Mouse (Mus musculus): Measurements from ENCODE around the gene Mef2c.

Mef2c gene

GRCm38 (mm10) chr13:83573855-83574583 lies 70.2 kb downstream of the Mef2c start:
- no peak for DNase-seq

GRCm38 (mm10) chr13:83574866-83575265 lies 71.0 kb downstream of the Mef2c start:
- no peak for DNase-seq

DNA sequence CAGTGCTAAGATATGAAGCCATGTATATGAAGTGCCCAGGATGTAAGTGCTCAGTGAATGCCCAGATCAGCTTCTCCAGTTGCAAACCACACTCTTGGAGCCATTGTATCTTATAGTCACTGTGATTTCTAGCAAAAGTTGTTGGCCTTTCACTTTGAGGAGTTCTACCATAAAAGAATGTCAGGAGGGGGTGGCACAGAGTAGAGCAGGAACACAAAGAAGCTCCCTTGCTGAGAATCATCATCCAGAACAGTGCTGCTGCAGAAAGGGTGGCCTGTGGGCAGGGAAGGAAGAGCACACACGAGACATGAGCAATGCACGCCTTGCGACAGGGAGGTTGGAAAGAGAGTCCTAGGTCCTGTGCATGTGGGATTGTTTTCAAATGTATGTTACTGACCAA lies 75.6 kb downstream of the Mef2c start:
- no peak for DNase-seq

DNA sequence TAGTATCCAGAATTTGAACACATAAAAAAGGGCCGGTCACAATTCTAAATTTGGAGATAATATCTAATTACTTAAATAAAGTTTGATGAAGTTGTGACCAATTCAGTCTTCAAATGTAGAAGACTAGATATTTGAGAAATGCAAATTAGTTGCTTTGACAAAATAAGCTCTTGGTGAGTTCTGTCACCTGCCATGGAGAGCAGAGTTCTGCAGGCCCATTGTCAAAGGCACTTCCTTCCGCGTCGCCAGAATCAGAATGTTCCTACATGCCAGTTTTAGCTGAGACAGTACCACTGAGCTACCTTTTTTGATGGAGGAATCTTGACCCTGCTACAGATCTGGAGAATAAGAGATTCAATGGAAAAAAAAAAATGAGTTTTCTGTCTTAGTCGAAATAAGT lies 77.0 kb downstream of the Mef2c start:
- no peak for DNase-seq

GRCm38 (mm10) chr13:83582564-83582963 lies 78.7 kb downstream of the Mef2c start:
- no peak for DNase-seq

- no peak for DNase-seq
Observed at GRCm38 (mm10) chr13:83583881-83584280, 80.0 kb downstream of the Mef2c start.

DNA sequence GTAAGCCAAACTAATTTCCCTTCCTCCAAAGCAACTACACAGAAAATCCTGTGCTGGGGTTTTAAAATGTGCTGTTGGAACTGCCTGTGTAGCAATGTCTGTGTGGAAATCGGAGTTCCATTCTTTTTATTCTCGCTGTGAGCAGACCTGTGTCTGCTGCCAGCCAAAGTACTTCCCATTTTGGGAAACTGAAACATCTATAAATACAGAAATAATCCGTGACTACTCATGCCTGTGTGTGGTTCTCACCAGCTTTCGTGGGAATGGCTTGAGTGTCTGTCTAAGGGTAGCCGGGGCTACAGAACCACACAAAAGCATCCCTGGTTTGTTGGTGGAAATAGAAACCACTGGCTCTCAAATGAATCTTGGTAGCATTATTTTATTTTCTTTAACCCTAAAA lies 81.5 kb downstream of the Mef2c start:
- DNase-seq = no peak

GRCm38 (mm10) chr13:83588186-83588585 lies 84.4 kb downstream of the Mef2c start:
- DNase-seq = no peak

- DNase-seq = no peak
Observed at GRCm38 (mm10) chr13:83590886-83591285, 87.1 kb downstream of the Mef2c start.

DNA sequence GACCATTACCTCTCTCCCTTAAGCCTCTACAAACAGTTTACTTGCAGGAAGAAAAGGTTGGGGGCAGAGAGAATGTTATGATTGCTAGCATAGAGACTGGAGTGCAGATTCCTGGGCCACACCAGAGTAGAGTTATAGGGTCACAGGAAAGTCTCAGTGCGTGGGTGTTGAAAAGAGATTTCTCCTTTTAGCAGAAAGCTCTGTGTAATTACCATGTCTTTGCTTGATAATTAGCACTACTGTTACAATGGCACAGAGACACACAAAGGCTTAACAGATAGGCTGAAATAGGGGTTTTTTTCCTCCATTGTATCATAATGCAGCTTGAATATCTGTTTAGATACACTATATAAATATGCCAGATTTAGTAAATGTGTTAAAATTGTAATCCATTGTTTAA lies 91.6 kb downstream of the Mef2c start:
- no peak for DNase-seq

DNA sequence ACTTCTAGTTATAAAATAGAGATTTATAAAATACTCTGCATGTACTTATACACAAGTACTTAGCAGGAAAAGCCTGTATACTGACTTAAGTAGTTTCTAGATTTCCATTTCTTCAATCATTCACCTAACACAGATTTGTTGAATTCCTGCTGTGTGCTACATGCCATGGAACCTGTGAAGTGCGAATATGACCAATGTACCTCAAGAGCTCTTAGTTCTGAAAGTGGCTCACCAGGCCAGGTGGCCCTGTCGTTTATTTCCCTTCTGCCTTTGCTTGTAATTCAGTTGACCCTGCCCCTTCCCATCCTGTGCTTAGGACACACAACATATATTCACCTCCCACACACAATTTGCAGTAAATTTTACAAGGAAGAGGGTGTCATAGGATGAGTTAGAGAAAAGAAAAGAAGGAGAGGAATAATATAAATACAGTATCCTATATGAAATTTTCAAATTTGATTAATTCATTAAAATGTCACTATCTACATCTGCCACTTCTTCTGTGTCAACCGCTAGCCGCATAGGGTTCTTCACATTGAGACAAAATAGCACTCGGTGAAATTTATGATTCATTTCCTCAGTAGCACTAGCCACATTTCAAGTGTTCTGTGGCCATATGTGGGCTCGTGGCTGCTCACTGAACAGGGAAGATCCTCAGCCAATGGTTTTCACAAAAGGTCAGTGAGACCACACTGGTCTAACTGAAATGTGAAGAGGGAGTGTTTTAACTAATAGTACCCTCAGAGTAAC lies 93.3 kb downstream of the Mef2c start:
- no peak for DNase-seq

GRCm38 (mm10) chr13:83597739-83598210 lies 93.9 kb downstream of the Mef2c start:
- no peak for DNase-seq

DNA sequence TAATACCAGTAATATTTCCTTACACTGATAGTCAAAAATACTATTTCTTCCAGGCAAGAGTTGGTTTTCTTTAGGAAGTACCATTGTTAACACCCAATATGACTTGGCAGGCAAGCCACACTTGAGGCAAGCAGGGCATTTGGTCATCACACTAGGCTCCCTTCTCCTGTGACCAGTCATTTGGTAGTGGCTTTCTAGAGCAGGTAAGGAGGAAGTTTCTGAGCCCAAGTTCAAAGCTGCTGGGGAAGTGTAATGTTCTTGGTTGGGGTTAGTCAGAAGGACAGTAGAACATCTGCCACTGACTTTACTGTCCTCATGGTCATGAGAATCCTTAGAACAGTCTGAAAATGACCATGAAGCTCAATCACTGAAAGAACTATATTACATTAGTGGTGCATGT lies 96.5 kb downstream of the Mef2c start:
- DNase-seq = no peak

GRCm38 (mm10) chr13:83601741-83602140 lies 97.9 kb downstream of the Mef2c start:
- no peak for DNase-seq

- peak; percentile 31 to 61 for DNase-seq
Observed at GRCm38 (mm10) chr13:83603373-83604265, 99.8 kb downstream of the Mef2c start.

GRCm38 (mm10) chr13:83604320-83604719 lies 100.5 kb downstream of the Mef2c start:
- DNase-seq = peak in 1 of 2 experiments; percentile 37

DNA sequence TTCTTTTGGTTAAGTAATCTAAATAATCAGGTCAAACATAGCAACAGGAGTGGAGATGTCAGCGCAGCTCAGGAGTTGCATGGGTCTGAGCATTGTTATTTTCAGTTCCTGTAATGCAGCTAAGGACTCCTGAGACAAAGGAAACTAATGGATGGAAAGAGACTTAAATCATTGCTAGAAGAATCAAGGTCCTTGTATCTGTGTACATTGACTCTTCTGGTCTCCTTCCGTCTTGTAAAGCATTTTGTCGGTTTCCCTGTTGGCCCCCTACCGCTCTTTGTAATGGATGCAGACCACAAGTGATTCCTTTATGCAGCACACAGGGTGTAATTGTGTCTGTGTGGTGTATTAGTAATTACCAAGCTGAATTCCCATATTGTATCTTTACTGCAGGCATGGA lies 101.0 kb downstream of the Mef2c start:
- no peak for DNase-seq

- no peak for DNase-seq
Observed at GRCm38 (mm10) chr13:83607883-83608581, 104.2 kb downstream of the Mef2c start.

- no peak for DNase-seq
Observed at GRCm38 (mm10) chr13:83608851-83609516, 105.2 kb downstream of the Mef2c start.

- no peak for DNase-seq
Observed at GRCm38 (mm10) chr13:83609517-83609878, 105.7 kb downstream of the Mef2c start.

GRCm38 (mm10) chr13:83610124-83610523 lies 106.3 kb downstream of the Mef2c start:
- DNase-seq = no peak

GRCm38 (mm10) chr13:83612195-83612594 lies 108.4 kb downstream of the Mef2c start:
- peak in 1 of 2 experiments; percentile 17 for DNase-seq

Measured in kidney, postnatal 36 days (tissue).